Mouse (Mus musculus) stomach, embryonic 16.5 days (tissue): ENCODE data around the gene Mcm9. TPM values are rescaled to one million over a fixed set of nuclear protein-coding genes. Genes with fewer than 3 reads are reported as not detected.
"Not testable (repeated sequence)": the region's sequence is repeated elsewhere in the genome, so short reads cannot be mapped to it uniquely, and the experiment has no call there.

Source experiments
- ATAC-seq: fragments of 200-750 bp; cut with Nextera tagmentation; 2 replicates; pipeline ENCODE4 v1.8.0; 2017; ENCODE audit warnings: moderate number of reproducible peaks, moderate TSS enrichment; ENCODE audit not compliant: insufficient read depth, low FRiP score
- H3K27ac ChIP-seq: fragments of 300-500 bp; sonication (generic); 2 replicates; pipeline ENCODE4 v1.5.1; 2014; ENCODE audit warnings: low read length
- H3K27me3 ChIP-seq: fragments of 300-500 bp; sonication (generic); 2 replicates; pipeline ENCODE4 v1.6.1; 2014; ENCODE audit warnings: low read length, control low read depth, mixed read lengths; ENCODE audit not compliant: control insufficient read depth, insufficient read depth
- H3K36me3 ChIP-seq: fragments of 300-500 bp; sonication (generic); 2 replicates; pipeline ENCODE4 v1.6.1; 2014; ENCODE audit warnings: low read length; ENCODE audit not compliant: control insufficient read depth, insufficient read depth
- H3K4me1 ChIP-seq: fragments of 300-500 bp; sonication (generic); 2 replicates; pipeline ENCODE4 v1.6.1; 2014; ENCODE audit warnings: low read length, control low read depth, mixed read lengths; ENCODE audit not compliant: control insufficient read depth, insufficient read depth
- H3K4me2 ChIP-seq: fragments of 300-500 bp; sonication (generic); 2 replicates; pipeline ENCODE4 v1.6.1; 2014; ENCODE audit warnings: low read depth, low read length, mixed read lengths
- H3K4me3 ChIP-seq: fragments of 300-500 bp; sonication (generic); replicated peaks from 2 replicates; pipeline ENCODE4 v1.5.1; 2014; ENCODE audit warnings: mild to moderate bottlenecking, low read length
- H3K9ac ChIP-seq: fragments of 300-500 bp; sonication (generic); 2 replicates; pipeline ENCODE4 v1.6.1; 2014; ENCODE audit warnings: low read length
- H3K9me3 ChIP-seq: fragments of 300-500 bp; sonication (generic); replicated peaks from 2 replicates; pipeline ENCODE4 v1.6.1; 2016; ENCODE audit warnings: low read length, control low read depth; ENCODE audit not compliant: control insufficient read depth
- WGBS: fragments of 180-500 bp; shearing (Covaris S2); extraction: QIAGEN DNeasy Blood & Tissue Kit; methylation state at CpG from one replicate; pipeline ENCODE4 v1.1.7; 2014; 5-methylcytosine and 5-hydroxymethylcytosine counted together
- polyA plus RNA-seq: library from polyadenylated mRNA; unstranded; fragments of >200 nt; fragmentation: Nextera tagmentation; extraction: Ambion mirVana; gene quantifications from 2 replicates; pipeline ENCODE4 v1.2.1, GENCODE M21; 2015

Gene Mcm9
- polyA plus RNA-seq: 6.1 and 8.7 TPM in 2 replicates

DNA sequence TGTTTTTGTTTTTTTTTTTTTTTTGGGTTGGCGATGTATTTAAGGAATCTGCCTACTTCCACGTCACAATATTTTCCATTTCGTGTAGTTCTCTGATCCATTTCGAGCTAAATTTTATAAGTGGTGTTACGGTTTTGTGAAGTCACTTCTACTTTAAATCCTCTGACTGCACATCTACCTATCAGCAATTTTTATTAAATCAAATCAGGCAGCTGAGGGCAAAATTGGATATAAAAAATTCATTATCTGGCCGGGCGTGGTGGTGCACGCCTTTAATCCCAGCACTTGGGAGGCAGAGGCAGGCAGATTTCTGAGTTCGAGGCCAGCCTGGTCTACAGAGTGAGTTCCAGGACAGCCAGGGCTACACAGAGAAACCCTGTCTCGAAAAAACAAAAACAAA is at the start of gene Mcm9:
Gene Mcm9 (minus strand): TSS at position 101 of the 400 bp plus-strand sequence.
- peak within 1 kb of the TSS; percentile 82 for H3K4me3 ChIP-seq
- not testable (repeated sequence) for H3K9me3 ChIP-seq, H3K4me1 ChIP-seq, H3K27me3 ChIP-seq, H3K36me3 ChIP-seq, ATAC-seq
- H3K27ac ChIP-seq: peak within 1 kb of the TSS; percentile 95
- 56% methylated on average over 10 of the region's 10 CpGs for WGBS
- peak within 1 kb of the TSS; percentile 57 for H3K4me2 ChIP-seq
- peak within 1 kb of the TSS; percentile 88 for H3K9ac ChIP-seq

GRCm38 (mm10) chr10:53661788-53662187 is 31.5 kb upstream of the Mcm9 start:
- Histone ChIP-seq H3K4me2 (no peak overlapping the region), H3K36me3 (no peaks in the 10 kb centered on the region), H3K27ac (no peak overlapping the region), H3K4me1 (no peaks in the 10 kb centered on the region), H3K27me3 (no peaks in the 10 kb centered on the region), H3K9ac (no peak overlapping the region), H3K4me3 (no peak overlapping the region), H3K9me3 (no peaks in the 10 kb centered on the region)
- no peak for ATAC-seq
- WGBS: 86% methylated on average over 4 of the region's 4 CpGs

GRCm38 (mm10) chr10:53654239-53654638 is 24.0 kb upstream of the Mcm9 start:
- not testable (repeated sequence) for H3K27me3 ChIP-seq, H3K36me3 ChIP-seq, H3K27ac ChIP-seq, H3K4me2 ChIP-seq, ATAC-seq, H3K9ac ChIP-seq, H3K4me1 ChIP-seq, H3K9me3 ChIP-seq, H3K4me3 ChIP-seq
- WGBS: 75% methylated on average over 5 of the region's 5 CpGs

DNA sequence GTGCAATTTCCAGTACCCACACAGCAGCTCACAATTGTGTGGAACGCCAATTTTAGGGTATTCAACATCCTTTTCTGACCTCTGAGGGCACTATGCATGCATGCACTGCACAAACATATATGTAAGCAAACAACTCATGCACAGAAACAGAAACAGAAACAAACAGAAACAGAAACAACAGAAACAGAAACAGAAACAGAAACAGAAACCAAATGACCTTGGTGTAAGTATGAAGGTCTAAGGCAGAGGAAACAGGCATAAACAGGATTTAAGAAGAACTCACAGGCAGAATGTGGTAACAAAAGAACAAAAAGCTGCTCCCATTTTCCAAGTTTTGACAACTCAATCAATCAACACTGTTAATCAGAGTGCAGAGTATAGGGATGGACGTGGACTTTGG is 20.4 kb upstream of the Mcm9 start:
- no peaks in the 10 kb centered on the region for H3K27me3 ChIP-seq
- H3K4me3 ChIP-seq: no peak overlapping the region
- H3K4me1 ChIP-seq: no peaks in the 10 kb centered on the region
- H3K27ac ChIP-seq: no peak overlapping the region
- H3K9ac ChIP-seq: no peak overlapping the region
- no peaks in the 10 kb centered on the region for H3K36me3 ChIP-seq
- no peak overlapping the region for H3K4me2 ChIP-seq
- ATAC-seq: no peak
- no peaks in the 10 kb centered on the region for H3K9me3 ChIP-seq
- WGBS: 70% methylated on average over 2 of the region's 2 CpGs

DNA sequence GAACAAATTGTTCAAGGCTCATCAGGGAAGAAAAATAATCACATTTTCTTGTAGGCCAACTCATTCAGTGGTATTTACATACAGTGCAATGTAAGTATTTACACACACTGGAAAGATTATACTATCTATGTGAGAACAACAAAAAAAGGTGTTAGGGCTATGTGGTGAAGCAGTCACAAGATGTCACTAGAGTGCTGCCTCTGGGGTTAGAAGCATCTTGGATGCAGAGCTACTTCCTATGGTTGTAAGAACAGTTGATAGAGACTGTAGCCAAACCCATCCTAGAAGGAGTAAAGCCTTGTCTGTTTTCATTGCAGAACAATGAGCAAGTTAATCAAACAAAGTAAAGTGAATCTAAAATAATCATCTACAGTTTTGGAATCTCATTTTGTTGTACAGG is 11.3 kb upstream of the Mcm9 start:
- no peak overlapping the region for H3K4me2 ChIP-seq
- no peak overlapping the region for H3K9ac ChIP-seq
- no peak overlapping the region for H3K27ac ChIP-seq
- H3K4me1 ChIP-seq: no peaks in the 10 kb centered on the region
- no peaks in the 10 kb centered on the region for H3K36me3 ChIP-seq
- H3K9me3 ChIP-seq: no peaks in the 10 kb centered on the region
- no peak overlapping the region for H3K4me3 ChIP-seq
- no peak for ATAC-seq
- no peaks in the 10 kb centered on the region for H3K27me3 ChIP-seq

DNA sequence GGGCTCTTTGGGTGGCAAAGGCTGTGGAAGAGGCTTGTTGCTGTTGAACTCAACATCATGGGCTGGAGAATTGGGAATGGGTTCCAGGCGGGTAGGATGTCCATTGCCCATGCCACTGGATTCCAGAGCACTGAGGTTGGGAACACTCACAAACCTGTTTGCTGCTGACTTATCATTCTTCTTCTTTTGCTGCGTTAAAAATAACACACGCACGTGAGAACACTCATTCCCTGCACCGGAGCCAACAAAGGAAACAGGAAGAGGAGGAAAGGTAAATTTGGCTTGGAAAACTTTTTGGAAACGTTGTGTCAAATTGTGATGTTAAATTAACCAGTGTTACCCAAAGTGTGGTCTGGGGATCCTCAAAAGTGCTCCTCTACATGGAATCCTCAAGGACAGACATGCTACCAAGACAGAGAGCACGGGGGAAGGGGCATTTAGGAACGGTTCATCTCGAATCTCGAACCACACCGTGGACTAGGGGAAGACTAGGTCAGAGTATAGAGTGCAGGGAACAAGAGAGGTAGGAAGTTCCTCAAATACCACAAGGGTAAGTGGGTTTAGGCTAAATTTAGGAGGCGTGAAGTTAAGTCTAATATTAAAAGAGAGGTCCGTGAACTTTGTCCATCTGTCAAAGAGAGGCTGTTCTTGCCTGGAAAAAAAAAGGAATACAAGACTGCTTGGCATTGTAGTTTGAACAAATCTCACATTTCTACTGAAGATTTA is 5.2 kb upstream of the Mcm9 start:
- WGBS: 62% methylated on average over 13 of the region's 13 CpGs
- no peak overlapping the region for H3K9ac ChIP-seq

GRCm38 (mm10) chr10:53634160-53634559 is 3.9 kb upstream of the Mcm9 start:
- Histone ChIP-seq H3K4me3 (no peak overlapping the region), H3K4me1 (no peaks in the 10 kb centered on the region), H3K4me2 (no peak overlapping the region), H3K9me3 (no peaks in the 10 kb centered on the region), H3K9ac (no peak overlapping the region), H3K36me3 (no peaks in the 10 kb centered on the region), H3K27me3 (no peaks in the 10 kb centered on the region), H3K27ac (no peak overlapping the region)
- 81% methylated on average over 10 of the region's 10 CpGs for WGBS
- no peak for ATAC-seq

More for the DNA sequence above, 5.2 kb upstream of the Mcm9 start:
- no peak overlapping the region for H3K4me3 ChIP-seq
- H3K36me3 ChIP-seq: no peaks in the 10 kb centered on the region
- no peak overlapping the region for H3K4me2 ChIP-seq
- H3K4me1 ChIP-seq: no peaks in the 10 kb centered on the region
- H3K27me3 ChIP-seq: no peaks in the 10 kb centered on the region
- no peak for ATAC-seq
- H3K27ac ChIP-seq: no peak overlapping the region
- H3K9me3 ChIP-seq: no peaks in the 10 kb centered on the region

- ATAC-seq: peak; percentile 98
- peak overlapping the region; percentile 82 for H3K4me3 ChIP-seq
- peaks cover 7% of the 10 kb centered on the region; the same call in 1 of the 2 replicates for H3K4me1 ChIP-seq
- peak overlapping the region; percentile 88 for H3K9ac ChIP-seq
- peak overlapping the region; percentile 95 for H3K27ac ChIP-seq
- WGBS: under 1% methylated on average over 35 of the region's 35 CpGs
- no peaks in the 10 kb centered on the region for H3K36me3 ChIP-seq
- no peaks in the 10 kb centered on the region for H3K27me3 ChIP-seq
- H3K4me2 ChIP-seq: peak overlapping the region; percentile 57
- no peaks in the 10 kb centered on the region for H3K9me3 ChIP-seq
These were observed 355 bp downstream of the Mcm9 start for GRCm38 (mm10) chr10:53629918-53630250.

DNA sequence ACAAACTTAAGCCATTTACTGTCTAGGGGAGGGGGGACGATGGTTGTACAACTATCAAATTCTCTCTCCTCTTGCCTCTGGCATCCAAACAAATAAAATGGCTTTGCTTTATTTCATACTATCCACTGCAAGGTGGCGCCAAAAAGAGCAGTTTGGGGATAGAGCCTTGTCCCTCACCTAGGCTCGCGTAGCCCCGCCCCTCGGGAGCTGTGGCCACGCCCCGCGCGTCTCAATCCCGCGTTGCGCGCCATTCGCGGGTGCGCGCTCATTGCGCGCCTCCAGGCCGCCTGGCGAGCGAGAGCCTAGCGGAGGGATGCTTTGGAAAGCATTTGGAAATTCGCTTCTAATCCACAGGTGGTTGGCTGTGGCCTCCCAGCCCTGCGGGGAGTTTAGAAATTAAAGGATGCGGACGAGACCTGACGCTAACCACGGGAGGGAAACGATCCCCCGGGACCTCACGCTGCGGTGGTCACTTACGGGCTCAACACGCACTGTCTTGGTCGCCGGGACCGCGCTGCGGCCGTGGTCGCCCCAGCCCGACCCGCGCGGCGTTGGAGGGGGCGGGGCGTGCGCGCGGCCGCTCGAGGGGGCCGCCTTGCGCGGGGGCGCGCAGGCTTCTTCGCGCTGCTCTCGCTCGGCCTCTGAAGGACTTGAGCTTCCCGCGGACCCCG is 857 bp downstream of the Mcm9 start:
- H3K4me2 ChIP-seq: peak overlapping the region; percentile 57
- ATAC-seq: peak; percentile 81
- no peaks in the 10 kb centered on the region for H3K36me3 ChIP-seq
- under 1% methylated on average over 67 of the region's 67 CpGs for WGBS
- no peaks in the 10 kb centered on the region for H3K27me3 ChIP-seq
- H3K27ac ChIP-seq: peak overlapping the region; percentile 95
- H3K4me3 ChIP-seq: peak overlapping the region; percentile 82
- no peaks in the 10 kb centered on the region for H3K9me3 ChIP-seq
- peaks cover 7% of the 10 kb centered on the region; the same call in 1 of the 2 replicates for H3K4me1 ChIP-seq
- H3K9ac ChIP-seq: peak overlapping the region; percentile 88
